Mouse (Mus musculus) liver, embryonic 14.5 days (tissue): Measurements from ENCODE around the gene Ptprcap.

Experiments used
- CTCF ChIP-seq: IDR thresholded peaks from 2 replicates; pipeline ENCODE4 v1.5.1; 2016; ENCODE audit warnings: antibody characterized with exemption, low read depth, control low read depth
- EP300 ChIP-seq: IDR thresholded peaks from 2 replicates; pipeline ENCODE4 v1.6.1; 2016; ENCODE audit warnings: antibody characterized with exemption, low read depth

DNA sequence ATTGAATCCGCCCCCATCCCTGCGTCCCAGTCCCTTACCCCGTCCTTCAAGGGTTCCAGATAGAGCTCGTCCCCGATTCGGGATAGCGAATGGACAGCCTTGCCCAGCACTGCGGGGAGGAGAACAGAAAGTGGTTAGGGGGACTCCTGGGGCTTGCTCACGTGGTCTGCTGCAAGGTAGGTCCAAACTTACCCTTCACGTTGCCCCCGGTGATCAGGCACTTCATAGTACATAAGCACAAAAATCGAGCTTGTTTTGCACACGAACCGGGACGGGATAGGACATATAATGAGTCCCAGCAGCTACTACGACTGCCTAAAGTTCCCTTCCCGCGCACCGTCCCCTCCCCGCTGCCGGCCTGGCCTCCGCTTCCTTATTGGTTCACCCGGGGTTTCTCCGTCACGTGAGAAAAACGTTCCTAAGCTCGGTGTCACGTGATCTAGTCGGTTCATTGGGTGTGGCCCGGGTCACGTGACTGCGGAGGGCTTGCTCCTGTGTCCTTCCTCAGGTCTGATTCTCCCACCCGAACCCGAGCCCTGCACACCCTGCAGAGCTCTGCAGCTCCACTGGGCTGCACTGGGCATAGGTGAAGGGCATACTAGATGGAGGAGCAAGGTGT, 48.0 kb downstream of the Ptprcap start, which contains the start of gene Rad9a:
- no peak for TF ChIP-seq CTCF
- TF ChIP-seq EP300: no peak
